Mouse (Mus musculus) hematopoietic stem cell, adult 5-6 weeks (primary cell): ENCODE results near the gene Ly6g6f. TPM values are rescaled to one million over a fixed set of nuclear protein-coding genes. Genes with fewer than 3 reads are reported as not detected.

Experiments used
- ATAC-seq, 2 experiments: fragments of 125-278 bp in 1 of 2; replicated peaks in 1 of 2; 2 replicates each; pipeline ENCODE4 v1.8.0; 2016 to 2017; ENCODE audit warnings: inconsistent platforms in 2 of 2, mild to moderate bottlenecking in 2 of 2, moderate number of reproducible peaks in 2 of 2, low read depth in 1 of 2, moderate TSS enrichment in 1 of 2; ENCODE audit not compliant: low FRiP score in 2 of 2, poor library complexity in 2 of 2, severe bottlenecking in 2 of 2, insufficient read depth in 1 of 2, low TSS enrichment in 1 of 2
- total RNA-seq: library from RNA; stranded (forward); fragments of 172-1452, 232-1000 nt; gene quantifications from 2 replicates; pipeline ENCODE4 v1.2.3, GENCODE M21; 2017

The Ly6g6f gene
- total RNA-seq, 1 experiment from 2014 or later, result not detected

DNA sequence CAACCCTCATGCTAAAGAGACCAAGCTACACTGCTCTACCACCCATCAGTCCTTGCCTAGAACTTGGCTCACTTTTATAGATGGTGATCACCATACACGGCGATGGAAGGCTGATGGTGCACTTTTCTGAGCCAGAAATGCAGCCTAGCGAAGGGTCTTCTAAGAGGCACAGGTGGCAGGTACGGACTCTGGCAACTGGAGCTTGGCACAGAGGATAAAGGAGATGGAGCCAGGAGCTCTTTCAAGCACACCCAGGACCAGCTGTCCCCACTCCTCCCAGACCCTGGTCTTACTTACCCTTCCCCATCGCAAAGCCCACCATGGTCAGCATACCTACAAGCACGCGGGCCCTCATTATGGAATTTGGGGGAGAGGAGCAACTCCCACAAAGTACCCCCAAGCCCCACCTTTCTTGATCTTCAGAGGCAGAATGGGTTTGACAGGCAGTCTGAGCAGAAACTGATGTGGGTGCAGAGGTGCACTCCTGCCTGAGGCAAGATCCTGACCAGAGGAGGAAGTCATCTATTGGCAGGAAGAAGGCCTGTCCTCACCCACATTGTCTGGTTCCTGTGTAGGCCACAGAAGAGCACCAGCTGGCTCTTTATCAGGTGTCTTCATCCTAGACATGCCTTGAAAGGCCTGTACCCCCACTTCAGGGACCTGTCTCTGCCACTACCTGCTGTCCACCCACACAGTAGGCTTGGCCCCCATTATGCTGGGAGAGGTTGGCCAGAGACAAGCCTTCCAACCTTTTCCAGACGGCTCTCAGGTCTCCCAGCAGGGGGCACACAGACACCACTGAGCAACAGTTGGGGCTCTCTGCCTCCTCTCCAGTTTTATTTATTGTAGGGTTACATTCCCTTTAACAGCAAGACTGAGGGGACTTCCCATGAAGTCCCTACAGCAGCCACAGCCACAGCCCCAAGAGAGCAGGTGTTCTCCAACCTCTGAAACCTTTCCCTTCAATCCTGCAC is 29.9 kb upstream of the Ly6g6f start, which contains the start of gene Ly6g5b:
TSS of gene Ly6g5b (minus strand) at position 383 of the 974 bp plus-strand sequence.
- ATAC-seq, result peak; percentile 48 to 72

DNA sequence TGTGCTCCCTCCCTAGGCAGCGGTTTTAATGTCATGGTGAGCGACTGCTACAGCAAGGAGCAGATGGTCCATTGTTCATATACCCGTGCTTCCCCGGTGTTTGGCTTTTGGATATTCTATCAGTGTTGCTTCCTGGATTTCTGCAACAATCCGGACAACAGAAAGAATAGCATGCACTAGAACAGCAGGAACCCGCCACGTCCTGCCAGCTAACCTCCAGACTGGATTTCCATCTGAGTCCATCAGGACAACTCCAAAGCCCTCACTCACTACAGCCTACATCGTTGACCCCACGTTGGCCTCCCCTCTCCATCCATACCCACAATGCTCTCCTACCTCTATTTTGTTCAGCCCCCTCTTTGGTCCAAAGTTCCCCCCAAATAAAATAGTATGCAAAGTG is 26.4 kb upstream of the Ly6g6f start:
- ATAC-seq, result no peak

DNA sequence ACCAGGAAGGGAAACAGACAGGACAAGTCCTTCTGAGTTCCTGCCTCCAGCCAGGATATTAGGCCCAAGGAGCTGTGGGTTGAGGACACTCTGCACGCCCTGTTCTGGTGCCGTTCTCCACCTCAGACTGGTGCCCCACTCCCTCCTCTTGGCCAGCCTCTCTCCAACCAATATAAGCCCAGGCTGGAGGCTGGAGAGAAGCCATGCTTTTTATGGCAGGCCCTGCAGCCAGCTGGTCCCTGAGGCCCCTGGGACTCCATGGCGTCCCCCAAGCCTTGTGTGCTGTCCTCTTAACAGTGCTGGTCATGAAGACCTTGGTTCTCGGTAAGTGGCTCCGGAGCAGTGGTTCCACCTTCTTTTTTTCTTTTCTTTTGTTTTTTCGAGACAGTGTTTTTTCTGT is 22.7 kb upstream of the Ly6g6f start, which contains the start of gene Ly6g5c:
TSS of gene Ly6g5c (plus strand) at position 183 of the 400 bp plus-strand sequence.
- ATAC-seq, result no peak

DNA sequence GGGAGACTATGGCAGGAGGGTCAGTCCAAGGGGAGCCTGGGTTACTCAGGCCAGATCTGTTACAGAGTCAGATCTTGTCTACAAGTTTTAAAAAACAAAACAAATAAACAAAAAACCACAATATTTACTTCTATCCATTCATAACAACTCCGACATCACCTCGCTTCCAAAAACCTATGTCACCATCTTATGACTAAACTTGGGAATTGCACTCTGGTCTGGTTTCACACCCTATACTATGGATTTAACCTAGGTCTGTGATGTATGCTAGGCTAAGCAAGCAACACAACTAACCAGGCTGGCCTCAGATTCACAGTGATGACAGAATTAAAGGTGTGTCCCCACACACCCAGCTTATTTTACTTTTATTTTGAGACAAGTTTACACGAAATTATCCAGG is 21.1 kb upstream of the Ly6g6f start:
- no peak for ATAC-seq

DNA sequence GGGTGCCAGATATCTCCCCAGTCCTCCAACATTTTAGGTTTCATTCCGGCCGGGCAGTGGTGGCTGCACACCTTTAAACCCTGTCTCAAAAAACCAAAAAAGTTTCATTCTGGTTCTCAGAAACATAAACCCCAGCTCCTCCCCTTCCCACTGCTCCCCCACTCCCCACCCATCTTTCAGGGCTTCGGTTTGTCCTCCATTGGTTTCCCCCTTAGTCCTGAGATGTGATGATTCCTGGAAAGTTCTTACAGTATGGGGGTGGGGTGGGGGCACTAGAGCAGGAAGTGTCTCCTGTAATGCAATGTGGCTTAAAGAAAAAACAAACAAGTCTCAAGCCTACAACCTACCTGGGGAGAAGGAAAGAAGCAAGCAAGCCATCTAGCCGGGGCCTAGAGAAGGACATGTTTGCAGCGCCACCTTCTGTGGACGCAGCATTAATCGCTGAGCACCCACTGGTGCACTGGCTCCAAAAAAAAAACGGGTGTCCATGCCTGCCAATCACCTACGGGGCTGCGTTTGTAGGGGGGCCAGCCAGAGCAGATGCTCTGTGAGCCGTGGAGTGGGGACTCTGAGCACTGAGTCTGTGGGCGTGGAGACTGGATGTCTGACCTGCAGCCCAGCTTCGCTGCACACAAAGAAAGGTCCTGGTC is 20.5 kb upstream of the Ly6g6f start:
- no peak for ATAC-seq

DNA sequence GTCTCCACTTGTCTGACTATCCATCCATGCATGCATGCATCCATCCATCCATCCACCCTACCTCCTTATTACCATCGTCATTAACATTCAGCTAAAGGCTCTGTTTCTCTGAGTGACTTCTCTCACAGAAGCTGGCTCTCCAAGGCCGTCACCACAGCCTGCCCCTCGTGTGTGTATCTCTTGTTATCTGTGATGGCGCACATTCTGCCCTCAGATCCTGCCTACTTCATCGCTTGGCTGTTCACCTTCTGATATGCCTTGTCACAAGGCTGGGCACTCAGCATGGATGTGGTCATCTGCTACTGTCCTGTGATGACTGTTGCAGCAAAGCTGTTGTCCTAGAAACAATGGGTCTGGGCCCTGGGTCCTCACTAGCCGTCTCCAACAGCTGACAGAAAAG is 19.3 kb upstream of the Ly6g6f start:
- no peak; a peak in 1 of 4 replicates for ATAC-seq

DNA sequence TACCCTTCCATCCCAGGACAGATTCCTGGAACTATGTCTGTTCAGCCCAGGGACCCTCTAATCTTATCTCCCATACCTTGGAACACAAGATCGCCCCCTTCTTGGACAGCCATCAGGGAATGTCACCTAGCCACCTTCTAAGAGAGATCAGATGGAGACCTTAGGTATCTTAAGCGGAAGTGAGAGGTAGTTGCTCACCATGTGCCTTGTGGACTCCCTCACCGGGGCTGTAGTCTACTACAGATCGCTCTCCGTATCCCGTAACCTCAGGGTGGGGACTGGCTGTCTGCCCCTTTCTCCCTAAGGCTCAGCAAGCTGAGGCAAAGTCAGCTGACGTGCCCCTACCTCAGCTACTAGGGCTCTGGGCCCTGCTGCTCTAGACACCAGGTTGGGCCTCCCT is 18.7 kb upstream of the Ly6g6f start:
- ATAC-seq, result no peak

DNA sequence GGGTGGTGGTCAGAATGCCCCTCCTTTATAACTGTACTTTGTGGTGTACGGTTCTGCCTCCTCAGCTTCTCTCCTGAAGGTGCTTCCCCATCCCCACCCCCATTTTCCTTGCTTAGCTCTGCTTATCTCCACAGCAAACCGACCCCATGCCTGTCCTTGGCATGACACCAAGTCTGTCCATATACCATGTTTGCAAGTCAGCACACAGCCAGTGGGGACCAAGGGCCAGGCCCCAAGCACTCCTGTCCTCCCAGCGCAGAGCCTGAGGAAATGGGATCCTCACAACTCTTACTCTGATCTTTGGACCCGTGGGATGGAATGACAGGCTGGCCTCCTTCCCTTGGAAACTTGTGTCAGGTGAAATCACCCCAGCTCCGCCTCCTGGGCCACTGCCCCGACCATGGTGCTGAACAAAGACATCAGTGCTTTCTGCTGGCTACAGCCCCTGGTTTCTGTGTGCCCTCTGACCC is 17.8 kb upstream of the Ly6g6f start:
- no peak for ATAC-seq

DNA sequence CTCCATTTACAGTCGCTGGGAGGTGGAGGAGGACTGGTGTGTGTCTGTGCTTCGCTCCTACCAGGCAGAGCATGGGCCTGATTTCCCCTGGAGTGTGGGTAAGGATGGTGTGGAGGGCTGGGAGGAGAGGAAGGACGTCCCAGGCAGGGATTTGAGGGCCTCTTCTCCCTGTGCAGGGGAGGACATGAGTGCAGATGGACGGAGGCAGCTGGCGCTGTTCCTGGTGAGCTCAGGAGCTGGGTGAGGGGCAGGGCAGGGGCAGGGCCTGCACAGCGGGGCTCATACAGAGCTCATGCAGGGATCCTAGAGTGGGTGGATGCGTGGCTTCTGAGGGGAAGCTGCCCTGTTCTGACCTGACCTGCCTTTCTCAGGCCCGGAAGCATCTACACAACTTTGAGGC is 16.9 kb upstream of the Ly6g6f start:
- ATAC-seq, result no peak

DNA sequence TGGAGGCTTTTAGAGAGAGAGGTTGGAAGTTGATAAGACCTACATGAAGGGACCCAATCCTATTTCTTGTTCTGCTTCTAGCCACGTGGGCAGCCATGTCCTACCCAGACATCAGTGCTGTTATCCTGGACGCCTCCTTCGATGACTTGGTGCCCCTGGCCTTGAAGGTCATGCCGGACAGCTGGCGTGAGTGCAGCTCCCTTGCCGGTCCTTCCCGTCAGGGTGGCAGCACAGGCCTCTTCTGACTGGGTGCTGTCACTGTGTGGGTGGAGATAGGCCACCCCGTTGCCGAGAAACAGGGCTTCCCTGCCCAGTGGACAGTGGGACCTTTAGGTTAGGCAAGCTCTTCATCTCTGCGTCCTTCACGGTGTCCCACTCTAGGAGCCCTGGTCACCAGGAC is 15.8 kb upstream of the Ly6g6f start:
- no peak for ATAC-seq

DNA sequence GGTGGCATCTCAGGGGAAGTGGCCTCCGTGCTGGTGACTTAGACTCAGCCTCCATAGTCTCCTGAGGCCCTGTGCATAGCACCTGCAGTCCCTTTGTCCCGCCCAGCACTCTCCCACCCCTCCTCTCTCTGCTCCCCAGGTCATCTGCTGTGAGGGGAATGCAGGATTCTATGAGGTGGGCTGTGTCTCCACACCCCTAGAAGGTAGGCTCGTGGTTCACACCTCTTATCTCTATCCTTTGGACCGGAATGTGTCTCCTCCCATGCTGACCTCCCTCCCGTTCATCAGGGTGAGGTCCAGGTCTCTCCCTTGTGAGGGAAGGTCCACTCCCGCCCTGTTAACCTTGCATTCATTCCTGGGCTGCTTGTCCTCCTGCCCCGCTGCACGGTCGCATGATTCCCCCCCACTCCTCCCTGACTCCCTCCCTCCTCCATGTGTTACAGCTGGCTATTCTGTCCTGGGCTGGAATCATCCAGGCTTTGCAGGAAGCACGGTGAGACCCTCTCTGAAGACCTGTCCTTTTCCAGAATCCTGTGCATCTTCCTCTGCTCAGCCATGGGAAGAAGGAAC is 14.9 kb upstream of the Ly6g6f start:
- ATAC-seq, result no peak

DNA sequence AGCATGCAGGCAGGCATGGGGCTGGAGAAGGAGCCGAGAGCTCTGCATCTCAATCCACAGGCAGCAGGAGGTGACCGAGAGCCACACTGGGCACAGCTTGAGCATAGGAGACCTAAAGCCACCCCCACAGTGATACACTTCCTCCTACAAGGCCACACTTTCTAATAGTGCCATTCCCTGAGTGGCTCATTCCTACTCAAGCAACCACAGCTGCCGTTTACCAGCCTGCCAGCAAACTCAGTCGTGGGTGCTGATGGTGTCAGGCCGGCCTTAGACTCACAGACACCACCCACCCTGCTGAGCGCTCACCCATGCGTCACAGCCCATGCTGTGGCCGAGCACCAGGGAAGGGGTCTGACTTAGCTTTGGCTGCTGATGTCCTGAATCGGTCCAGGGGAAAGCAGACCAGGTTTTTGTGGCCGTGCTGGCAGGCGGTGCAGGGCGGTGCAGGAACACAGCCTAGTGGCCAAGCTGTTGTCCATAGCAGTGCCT is 11.8 kb upstream of the Ly6g6f start:
- no peak for ATAC-seq

DNA sequence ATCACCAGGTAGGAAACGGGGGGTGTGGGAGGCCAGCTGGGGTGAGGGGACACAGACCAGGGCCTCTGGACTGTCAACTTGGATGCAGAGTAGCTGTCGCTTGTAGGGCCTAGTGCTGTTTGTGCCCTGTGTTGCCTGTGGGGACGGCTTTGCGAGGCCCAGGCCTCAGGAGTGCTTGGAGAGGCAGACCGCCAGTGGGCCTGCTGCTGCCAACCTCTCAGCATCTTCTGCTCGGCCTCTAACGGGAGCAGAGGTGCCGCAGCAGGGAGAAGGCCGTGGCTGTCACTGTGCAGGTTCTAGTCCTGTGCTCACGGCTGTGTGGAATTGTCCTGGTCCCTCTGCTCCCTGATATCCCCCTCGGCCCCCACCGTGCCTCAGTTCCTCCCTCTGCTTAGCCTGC is 11.2 kb upstream of the Ly6g6f start:
- ATAC-seq, result no peak

DNA sequence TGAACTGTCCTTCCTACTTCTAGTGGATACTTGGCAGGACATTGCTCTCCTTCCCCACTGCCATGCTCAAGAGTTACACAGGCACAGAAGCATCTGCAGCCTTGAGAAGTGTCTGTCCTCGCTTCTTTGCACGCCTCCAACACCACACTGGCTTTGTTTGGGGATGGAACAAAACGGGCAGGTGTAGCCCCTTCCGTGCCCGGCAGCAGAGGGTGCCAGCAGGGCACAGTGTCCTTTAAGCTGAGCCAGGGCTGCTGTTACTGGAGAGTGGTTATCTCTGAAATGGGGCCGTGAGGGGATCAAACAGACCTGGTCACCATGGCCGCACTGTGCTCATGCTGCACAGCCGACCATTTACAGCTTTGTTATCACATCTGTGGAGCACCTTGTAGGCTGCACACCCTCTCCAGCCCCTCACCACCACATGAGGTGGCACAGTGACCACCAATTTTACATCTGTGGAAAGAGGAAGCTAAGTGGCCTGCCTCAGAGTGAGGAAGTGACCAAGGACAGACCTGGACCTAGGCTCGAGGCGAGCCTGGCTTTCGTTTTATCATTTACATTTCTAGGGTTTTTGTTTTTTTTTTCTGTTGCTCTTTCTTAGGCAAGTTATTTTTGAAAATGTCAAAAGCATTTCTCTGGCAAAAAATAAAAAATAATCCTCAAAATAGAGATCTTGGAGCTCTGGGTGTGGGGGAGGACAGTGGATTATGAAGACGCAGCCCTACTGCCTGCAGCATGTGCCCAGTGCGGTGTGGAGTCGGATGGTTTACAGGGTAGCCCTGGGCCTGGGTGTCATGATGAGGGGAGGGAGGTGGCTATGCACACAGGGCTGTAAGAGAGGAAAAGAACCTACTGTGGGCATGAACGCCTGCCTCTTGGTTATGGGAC is 9.3 kb upstream of the Ly6g6f start:
- ATAC-seq, result no peak

DNA sequence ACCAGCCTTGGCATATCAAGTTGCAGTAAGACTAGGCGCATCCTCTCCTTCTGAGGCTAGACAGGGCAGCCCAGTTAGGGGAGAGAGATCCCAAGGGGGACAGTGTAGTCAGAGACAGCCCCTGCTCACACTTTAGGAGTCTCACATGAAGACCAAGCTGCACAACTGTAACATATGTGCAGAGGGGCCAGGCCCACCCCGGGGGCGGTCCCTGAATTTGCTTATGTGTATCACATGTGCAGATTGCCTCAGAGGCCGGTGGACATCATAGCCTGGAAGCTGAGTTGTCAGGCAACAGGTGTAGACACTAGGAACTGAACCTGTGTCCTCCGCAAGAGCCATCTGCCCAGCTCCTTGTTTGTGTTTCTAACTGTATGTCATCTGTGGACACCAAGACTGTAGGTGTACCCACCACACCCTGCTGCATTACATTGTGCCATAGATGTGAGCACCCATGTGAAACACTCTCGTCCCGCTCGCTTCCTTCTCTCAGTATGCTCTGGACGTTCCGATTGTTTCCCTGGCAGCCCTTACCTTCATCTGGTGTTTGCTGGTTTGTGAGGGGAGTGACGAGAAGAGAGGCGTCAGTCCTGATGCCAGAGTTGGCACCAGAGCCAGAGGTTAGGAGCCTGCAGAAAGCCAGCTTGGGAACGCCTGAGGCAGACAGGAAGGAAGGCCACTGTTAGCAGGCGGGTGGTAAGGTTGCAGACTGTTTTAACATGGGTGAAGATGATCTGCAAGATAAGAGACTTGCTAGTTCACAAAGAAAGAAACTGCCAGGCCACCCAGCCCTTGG is 7.2 kb upstream of the Ly6g6f start:
- no peak for ATAC-seq

DNA sequence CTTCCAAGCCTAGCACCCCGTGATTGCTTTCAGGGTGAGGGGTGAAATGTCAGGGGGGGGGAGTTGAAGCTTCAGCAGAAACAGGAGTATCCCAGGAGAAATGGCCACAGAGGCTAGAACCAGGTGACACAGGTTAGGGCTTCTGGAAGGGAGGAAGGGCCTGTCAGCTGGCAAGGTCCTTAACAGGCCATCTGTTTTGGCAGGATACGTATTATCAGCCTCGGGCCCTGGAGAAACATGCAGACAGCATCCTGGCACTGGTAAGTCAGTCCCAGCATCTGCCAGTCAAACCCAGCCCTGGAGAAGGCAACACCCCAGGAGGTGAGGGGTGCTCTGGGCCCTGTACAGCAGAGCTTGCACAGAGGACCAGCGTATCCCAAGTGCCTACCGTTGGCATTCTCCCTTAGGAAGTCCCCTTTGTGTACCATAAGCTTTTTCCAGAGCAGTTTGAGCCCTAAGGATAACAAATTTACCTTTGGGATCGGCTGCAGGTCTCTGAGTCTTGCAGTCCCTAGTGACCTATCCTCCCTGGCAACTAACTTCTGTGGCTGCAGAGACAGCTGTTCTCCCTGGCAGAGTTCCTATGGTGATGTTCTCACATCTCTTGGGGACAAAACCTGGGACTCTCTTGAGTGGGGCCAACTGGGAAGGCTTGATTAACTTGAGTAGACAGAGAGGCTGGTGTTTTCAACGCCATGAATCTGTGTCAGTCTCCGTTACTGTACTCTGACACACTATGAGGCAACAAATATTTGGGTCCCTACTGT is 4.9 kb upstream of the Ly6g6f start:
- 0 out of 4 replicates have a peak, but pooled peaks of 1 of the 2 experiments have one; percentile 9 for ATAC-seq
